ENCODE assay signal across 24 mouse cellular contexts in the genomic region with DNA sequence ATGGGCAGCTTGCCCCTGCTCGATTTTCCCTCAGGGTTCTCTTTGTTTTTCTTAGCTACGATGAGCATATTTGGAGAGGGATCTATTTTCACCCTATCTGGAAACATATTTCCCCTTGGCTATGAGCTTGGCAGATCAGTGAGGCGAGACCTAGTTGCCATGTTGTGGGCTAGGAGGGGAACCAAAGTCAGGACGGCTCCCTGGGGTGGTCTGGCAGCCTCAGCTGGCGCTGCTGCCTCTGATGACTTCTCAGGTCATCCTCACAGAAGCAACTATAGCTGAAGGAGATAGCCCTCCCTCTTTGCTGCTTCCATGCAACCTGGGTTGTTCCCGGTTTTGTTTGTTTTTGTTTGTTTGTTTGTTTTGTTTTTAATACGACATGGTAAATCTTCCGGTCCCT.
"Had no signal": no experiment of that assay in that cellular context is flagged by ENCODE, and none has a peak within 500 bp of the region (broad histone marks: within the 10 kb centered on the region; RNA-seq: fewer than 3 reads in every experiment).

No protein-coding gene starts in this region.

- H3K27ac ChIP-seq: heart, adult 2 months; heart, embryonic 13.5 days; heart, embryonic 15.5 days; hindbrain, embryonic 14.5 days; kidney, postnatal 0 days; limb, embryonic 13.5 days; limb, embryonic 15.5 days; liver, embryonic 12.5 days; liver, embryonic 14.5 days had no signal

- H3K4me3 ChIP-seq: heart, adult 2 months; heart, embryonic 13.5 days; heart, embryonic 15.5 days; limb, embryonic 13.5 days; limb, embryonic 15.5 days; liver, embryonic 12.5 days had no signal

- H3K27me3 ChIP-seq: heart, embryonic 13.5 days; heart, embryonic 15.5 days; limb, embryonic 13.5 days; limb, embryonic 15.5 days; liver, embryonic 12.5 days had no signal

- H3K36me3 ChIP-seq: heart, embryonic 13.5 days; heart, embryonic 15.5 days; limb, embryonic 13.5 days; limb, embryonic 15.5 days; liver, embryonic 12.5 days had no signal

- H3K9ac ChIP-seq: heart, embryonic 13.5 days; heart, embryonic 15.5 days; hindbrain, embryonic 14.5 days; limb, embryonic 13.5 days; limb, embryonic 15.5 days; liver, embryonic 12.5 days; liver, embryonic 14.5 days had no signal

- H3K4me1 ChIP-seq: heart, embryonic 15.5 days; limb, embryonic 15.5 days had no signal

- H3K4me2 ChIP-seq: heart, embryonic 11.5 days; heart, embryonic 13.5 days; heart, embryonic 15.5 days; hindbrain, embryonic 14.5 days; limb, embryonic 13.5 days; limb, embryonic 15.5 days; liver, embryonic 12.5 days had no signal

- H3K9me3 ChIP-seq: heart, embryonic 13.5 days; heart, embryonic 15.5 days; limb, embryonic 13.5 days; limb, embryonic 15.5 days; liver, embryonic 12.5 days had no signal

- ATAC-seq: hindbrain, embryonic 16.5 days; intestine, embryonic 16.5 days; liver, embryonic 12.5 days had no signal

- DNase-seq: gastrocnemius, postnatal 10 days; gastrocnemius, postnatal 36 days; heart, adult 11 months; heart, adult 2 months; heart, postnatal 14 days; heart, postnatal 36 days; kidney, adult 11 months; kidney, adult 8-10 months; kidney, postnatal 14 days; kidney, postnatal 36 days; layer of hippocampus, adult 9-11 months; layer of hippocampus, postnatal 36 days; lung, adult 18-20 months had no signal
